Mouse (Mus musculus): ENCODE measurements at regions not wholly inside any gene's neighbourhood (a gene's known extent, or its start where the extent isn't known, plus 50 kb on each side); places are given as distances from the start of the nearest gene placed in this dataset.
"Not testable (repeated sequence)": the region's sequence is repeated elsewhere in the genome, so short reads cannot be mapped to it uniquely, and the experiment has no call there.

DNA sequence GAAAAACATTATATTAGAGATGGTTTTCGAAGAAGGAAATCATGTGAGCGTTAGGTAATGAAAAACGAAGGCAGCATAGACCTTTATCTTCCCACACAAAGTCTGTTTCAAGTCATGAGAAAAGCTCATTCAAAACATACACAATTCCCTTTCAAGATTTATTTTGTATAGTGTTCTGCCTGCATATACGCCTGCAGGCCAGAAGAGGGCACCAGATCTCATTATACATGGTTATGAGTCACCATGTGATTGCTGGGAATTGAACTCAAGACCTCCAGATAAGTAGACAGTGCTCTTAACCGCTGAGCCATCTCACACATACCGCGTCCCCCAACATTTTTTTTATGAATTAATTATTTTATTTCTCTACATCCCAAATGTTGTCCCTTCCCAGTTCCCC, 578.3 kb upstream of the Ccdc54 start:
- no peak for DNase-seq

- no peak for DNase-seq
Observed at GRCm38 (mm10) chr16:51160768-51161167, 569.8 kb upstream of the Ccdc54 start.

DNA sequence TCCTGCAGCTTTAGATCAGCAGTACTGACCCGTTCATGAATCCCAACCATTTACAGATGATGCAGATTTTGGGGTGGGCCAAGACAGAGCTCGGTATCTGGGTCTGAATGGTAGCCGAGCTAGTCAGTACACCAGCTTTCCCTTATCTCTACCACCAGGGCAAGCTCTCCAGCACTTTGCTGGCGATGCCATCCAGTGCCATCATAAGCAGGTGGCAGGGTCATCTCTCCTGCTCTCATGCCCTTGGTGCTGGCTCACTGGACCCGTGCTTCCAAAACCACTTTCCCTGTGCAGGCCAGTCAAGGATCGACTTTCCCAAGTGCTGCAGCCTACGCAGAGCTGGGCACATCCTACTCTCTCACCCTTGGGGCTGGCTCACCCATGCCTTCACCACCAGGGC, 547.6 kb upstream of the Ccdc54 start:
- no peak for DNase-seq

DNA sequence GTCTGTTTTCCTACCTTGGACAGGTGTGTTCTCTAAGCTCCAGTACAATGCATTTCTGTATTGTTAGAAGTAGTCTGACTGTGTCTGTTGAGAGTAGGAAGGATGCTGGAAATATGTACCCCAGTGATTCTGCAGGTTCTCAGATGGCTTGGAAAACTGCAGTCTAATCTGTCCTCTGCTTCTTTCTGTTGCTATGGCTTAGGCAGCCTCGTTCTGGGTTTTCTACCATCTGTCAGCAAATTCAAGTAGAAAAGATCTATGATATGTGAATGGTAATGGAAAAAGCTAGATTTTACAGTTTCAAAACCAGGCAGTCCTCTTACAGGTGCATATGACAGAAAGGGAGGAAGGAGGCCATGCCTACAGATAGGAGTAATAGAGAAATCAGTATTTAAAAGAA, 528.9 kb upstream of the Ccdc54 start:
- DNase-seq = no peak

DNA sequence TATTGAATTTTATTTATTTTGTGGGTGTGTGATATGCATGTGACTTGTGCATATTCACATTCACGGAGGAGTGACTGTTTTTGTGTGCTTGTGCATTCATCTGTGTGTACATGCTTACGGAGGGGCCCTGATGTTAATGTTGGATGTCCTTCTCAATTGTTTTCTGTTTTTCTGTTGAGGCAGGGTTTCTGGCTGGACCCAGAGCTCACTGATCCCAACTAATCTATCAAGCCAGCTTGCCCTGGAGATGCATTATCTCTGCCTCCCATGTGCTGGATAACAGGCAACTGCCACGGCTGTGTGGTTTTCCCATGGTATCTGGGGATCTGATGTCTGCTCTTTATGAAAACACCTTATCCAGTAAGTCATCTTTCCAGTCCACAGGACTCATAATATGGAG, 527.4 kb upstream of the Ccdc54 start:
- DNase-seq = no peak

GRCm38 (mm10) chr16:51117836-51118235, 526.9 kb upstream of the Ccdc54 start:
- DNase-seq = no peak

- no peak for DNase-seq
Observed at GRCm38 (mm10) chr16:51109864-51110263, 518.9 kb upstream of the Ccdc54 start.

DNA sequence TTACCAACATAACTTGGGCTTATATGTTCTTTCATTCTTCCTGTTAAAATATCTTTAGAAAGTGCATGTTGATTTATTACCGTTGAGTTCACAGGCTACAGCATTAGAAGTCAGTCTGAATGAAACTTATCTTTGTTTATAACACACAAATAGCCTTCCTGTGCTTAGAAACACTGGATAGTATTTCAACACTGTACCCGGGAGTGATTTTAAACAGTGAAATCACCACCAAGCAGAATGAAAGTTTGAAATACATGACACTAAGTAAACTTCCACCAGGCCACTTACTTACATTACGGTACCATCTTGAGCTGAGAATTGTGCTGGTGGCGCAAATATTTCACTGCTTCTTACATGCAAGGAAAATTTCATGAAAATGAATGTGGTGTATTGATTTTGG, 516.5 kb upstream of the Ccdc54 start:
- DNase-seq = no peak

GRCm38 (mm10) chr16:51086556-51086955, 495.6 kb upstream of the Ccdc54 start:
- DNase-seq = no peak

DNA sequence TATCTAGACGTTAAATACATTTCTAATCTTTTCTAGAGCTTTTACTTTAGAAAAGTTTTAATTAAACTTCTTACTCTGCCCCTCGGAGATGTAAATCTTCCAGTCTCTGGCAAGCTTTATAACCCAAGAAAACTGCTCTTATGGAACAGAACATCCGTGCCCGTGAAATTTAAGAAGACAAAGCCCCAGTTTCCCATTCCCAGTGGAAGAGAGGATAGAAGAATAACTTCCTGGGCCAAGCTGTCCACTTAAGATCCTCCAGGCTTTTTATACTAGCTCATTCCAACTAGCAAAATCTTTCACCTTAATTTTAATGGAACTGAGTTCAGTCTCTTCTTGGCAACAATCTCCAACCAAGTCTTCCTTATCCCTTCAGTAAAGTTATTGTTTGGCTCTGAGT, 489.2 kb upstream of the Ccdc54 start:
- DNase-seq = no peak

- DNase-seq = no peak
Observed at GRCm38 (mm10) chr16:51048650-51049049, 457.7 kb upstream of the Ccdc54 start.

DNA sequence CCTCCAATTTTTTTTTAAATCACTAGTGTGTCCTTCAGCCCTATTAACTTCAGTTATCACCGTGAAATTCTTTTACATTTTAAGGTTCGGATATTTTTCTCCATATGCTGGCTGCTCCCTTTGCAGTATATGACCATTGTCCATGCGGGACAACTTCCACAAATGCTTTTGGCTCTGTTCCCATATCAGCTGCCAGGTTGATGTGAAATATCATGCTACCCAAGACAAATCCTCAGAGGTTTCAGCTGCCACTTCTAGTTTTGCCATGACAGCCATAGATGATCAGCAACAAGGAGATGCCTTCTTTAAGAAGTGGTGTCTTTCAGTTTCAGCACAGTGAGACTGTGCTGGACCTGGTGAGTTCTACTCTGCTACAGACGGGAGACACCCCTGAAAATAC, 457.2 kb upstream of the Ccdc54 start:
- no peak for DNase-seq

- DNase-seq = no peak
Observed at GRCm38 (mm10) chr16:51041311-51041710, 450.4 kb upstream of the Ccdc54 start.

- peak; percentile 7 for DNase-seq
Observed at GRCm38 (mm10) chr16:51002876-51003275, 411.9 kb upstream of the Ccdc54 start.

DNA sequence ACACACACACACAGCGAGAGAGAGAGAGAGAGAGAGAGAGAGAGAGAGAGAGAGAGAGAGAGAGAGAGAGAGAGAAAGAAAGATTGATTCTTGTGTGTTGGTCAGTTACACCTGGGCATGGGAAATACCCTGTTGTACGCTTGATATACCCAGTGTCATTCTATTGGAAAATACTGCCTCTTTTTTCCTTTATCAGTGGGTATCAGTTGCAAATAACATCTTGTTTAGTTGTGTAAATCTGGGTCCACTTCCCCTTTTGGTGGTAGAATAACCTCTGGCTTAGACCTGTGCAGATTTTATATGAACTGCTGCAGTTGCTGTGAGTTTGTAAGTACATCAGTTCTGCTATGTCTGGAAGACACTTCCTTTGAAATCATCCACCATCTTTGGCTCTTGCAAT, 373.4 kb upstream of the Ccdc54 start:
- DNase-seq = no peak

DNA sequence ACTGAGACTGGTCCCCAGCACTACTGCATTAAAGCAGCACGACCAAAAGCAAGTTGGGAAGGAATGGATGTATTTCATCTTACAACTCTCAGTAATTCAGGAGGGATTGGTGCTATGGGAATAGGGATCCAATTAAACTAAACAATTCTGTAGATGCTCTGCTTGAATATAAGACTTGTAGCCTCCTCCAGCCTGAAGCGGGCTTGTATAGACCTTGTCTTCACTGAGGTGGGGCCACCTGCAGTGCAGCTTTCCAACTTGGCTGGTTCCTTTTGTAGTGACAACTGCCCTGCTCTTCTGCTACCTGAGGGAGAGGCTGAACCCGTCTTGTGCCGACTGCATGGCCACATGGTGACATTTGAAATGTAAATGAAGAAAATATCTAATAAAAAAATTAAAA, 353.1 kb upstream of the Ccdc54 start:
- DNase-seq = no peak

GRCm38 (mm10) chr16:50943581-50943980, 352.6 kb upstream of the Ccdc54 start:
- not testable (repeated sequence) for DNase-seq

DNA sequence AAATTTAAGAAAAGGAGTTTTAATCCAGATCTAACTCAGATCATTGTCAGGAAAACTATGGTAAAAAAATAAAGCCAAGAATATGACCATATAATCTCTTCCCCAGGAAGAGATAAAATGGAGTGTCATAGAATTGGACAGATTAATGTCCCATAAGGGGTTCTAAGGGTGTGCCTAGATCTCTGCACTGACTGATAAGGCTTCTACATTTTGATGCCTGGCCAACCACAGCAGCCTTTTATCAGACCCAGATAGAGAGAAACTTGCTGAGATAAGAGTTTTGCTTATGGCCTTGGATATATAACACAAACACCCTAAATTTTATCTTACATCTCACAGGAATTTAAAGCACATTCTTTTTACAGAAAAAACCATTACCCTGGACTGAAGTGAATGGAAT, 351.3 kb upstream of the Ccdc54 start:
- DNase-seq = no peak

- DNase-seq = no peak
Observed at GRCm38 (mm10) chr16:50939316-50939715, 348.4 kb upstream of the Ccdc54 start.

GRCm38 (mm10) chr16:50907732-50908131, 316.8 kb upstream of the Ccdc54 start:
- no peak for DNase-seq

GRCm38 (mm10) chr16:50899151-50899550, 308.2 kb upstream of the Ccdc54 start:
- DNase-seq = no peak

DNA sequence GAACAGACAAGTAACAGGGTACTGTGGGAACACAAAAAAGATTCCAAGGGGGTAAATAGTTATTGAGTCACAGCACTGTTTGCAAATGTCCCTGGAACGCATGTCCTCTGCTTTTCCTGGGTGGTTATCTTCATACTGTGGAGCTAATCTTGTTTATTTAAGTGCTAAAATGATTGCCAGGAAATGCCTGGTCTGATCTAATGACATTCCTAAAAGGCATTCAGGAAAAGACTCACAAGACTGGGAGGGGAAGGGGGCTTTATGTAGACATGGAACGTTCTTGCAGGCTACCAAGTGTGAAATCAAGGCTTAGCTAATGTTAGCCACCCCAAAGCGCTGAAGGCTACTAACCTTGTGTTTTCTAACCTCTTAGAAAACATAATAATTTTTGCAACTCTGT, 287.0 kb upstream of the Ccdc54 start:
- DNase-seq = no peak

- DNase-seq = no peak
Observed at GRCm38 (mm10) chr16:50871318-50871717, 280.4 kb upstream of the Ccdc54 start.

DNA sequence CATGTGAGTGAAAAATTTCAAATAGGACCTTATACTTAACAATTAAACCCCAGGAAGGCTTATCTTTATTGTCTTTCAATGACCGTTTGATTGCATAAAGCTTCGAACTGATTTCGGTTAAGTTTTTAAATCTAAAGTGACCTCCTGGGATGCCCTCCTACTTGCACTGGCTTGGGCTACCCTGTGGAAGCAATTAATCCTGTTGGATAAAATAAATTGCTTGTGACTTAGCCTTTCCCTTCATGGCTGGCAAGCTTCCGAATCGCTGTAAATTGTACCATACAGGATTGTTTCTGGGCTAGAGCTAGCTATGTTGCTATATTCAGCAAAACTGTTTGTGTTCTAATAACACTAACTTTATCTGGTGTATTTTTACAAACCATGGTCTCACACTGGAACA, 272.6 kb upstream of the Ccdc54 start:
- peak; percentile 46 for DNase-seq

DNA sequence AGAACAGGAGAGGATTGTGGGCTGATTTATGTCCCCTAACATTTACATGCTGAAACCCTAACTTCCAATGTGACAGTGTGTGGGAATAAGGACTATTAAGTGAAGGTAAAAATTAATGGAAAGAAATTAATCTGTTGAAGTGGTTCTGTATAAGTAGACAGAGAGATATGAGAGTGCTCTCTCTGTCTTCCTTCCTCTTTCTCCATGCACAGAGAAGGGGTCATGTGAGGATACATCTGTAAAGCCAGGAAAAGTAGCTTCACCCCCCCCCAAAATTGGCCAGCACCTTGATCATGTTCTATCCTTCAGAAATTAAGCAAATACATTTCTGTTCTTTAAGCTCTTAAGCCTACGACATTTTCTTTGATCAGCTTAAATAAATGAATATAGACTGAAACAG, 268.6 kb upstream of the Ccdc54 start:
- no peak for DNase-seq

GRCm38 (mm10) chr16:50852081-50852480, 261.1 kb upstream of the Ccdc54 start:
- DNase-seq = no peak

Data from kidney, postnatal 10 days (tissue).